Mouse (Mus musculus) hindbrain, embryonic 16.5 days (tissue): ENCODE data around the gene Rftn1. TPM values are rescaled to one million over a fixed set of nuclear protein-coding genes. Genes with fewer than 3 reads are reported as not detected.

Source experiments
- ATAC-seq: fragments of 200-750 bp; cut with Nextera tagmentation; 2 replicates; pipeline ENCODE4 v1.8.0; 2017; ENCODE audit warnings: moderate TSS enrichment, moderate library complexity
- H3K27ac ChIP-seq: fragments of 300-500 bp; sonication (generic); 2 replicates; pipeline ENCODE4 v1.5.1; 2014; ENCODE audit warnings: low read depth, mild to moderate bottlenecking, control low read depth, low read length, moderate library complexity
- H3K27me3 ChIP-seq: fragments of 300-500 bp; sonication (generic); replicated peaks from 2 replicates; pipeline ENCODE4 v1.6.1; 2014; ENCODE audit warnings: low read length; ENCODE audit not compliant: control insufficient read depth, insufficient read depth
- H3K36me3 ChIP-seq: fragments of 300-500 bp; sonication (generic); 2 replicates; pipeline ENCODE4 v1.6.1; 2014; ENCODE audit warnings: mild to moderate bottlenecking, low read length, moderate library complexity, mixed read lengths; ENCODE audit not compliant: control insufficient read depth, insufficient read depth
- H3K4me1 ChIP-seq: fragments of 300-500 bp; sonication (generic); 2 replicates; pipeline ENCODE4 v1.6.1; 2014; ENCODE audit warnings: low read depth, low read length; ENCODE audit not compliant: control insufficient read depth, insufficient read depth
- H3K4me2 ChIP-seq: fragments of 300-500 bp; sonication (generic); 2 replicates; pipeline ENCODE4 v1.6.1; 2014; ENCODE audit warnings: mild to moderate bottlenecking, low read length, control low read depth, moderate library complexity
- H3K4me3 ChIP-seq: fragments of 300-500 bp; sonication (generic); 2 replicates; pipeline ENCODE4 v1.5.1; 2014; ENCODE audit warnings: mild to moderate bottlenecking, low read length, control low read depth, moderate library complexity
- H3K9ac ChIP-seq: fragments of 300-500 bp; sonication (generic); 2 replicates; pipeline ENCODE4 v1.6.1; 2014; ENCODE audit warnings: low read depth, mild to moderate bottlenecking, control low read depth, low read length, moderate library complexity
- H3K9me3 ChIP-seq: fragments of 300-500 bp; sonication (generic); 2 replicates; pipeline ENCODE4 v1.6.1; 2014; ENCODE audit warnings: mild to moderate bottlenecking, low read length, moderate library complexity; ENCODE audit not compliant: control insufficient read depth
- WGBS: fragments of 180-500 bp; shearing (Covaris S2); extraction: QIAGEN DNeasy Blood & Tissue Kit; methylation state at CpG from one replicate; pipeline ENCODE4 v1.1.7; 2014; 5-methylcytosine and 5-hydroxymethylcytosine counted together
- polyA plus RNA-seq: library from polyadenylated mRNA; unstranded; fragments of >200 nt; fragmentation: Nextera tagmentation; extraction: Ambion mirVana; gene quantifications from 2 replicates; pipeline ENCODE4 v1.2.1, GENCODE M21; 2015

Gene Rftn1
- polyA plus RNA-seq, 1 experiment from 2014 or later: 21.1 TPM

GRCm38 (mm10) chr17:50149690-50150210, 40.7 kb downstream of the Rftn1 start:
- Histone ChIP-seq H3K36me3 (no peaks in the 10 kb centered on the region), H3K9me3 (no peaks in the 10 kb centered on the region), H3K4me3 (no peak overlapping the region), H3K4me2 (peak overlapping the region; percentile 34), H3K27ac (peak overlapping the region; percentile 76), H3K4me1 (peaks cover 12% of the 10 kb centered on the region), H3K27me3 (no peaks in the 10 kb centered on the region), H3K9ac (peak overlapping the region; percentile 44)
- ATAC-seq: peak; percentile 29; the same call in 1 of the 2 replicates
- WGBS: 52% methylated on average over 14 of the region's 14 CpGs

GRCm38 (mm10) chr17:50147831-50148587, 42.5 kb downstream of the Rftn1 start:
- H3K4me2 ChIP-seq: no peak overlapping the region
- H3K27me3 ChIP-seq: no peaks in the 10 kb centered on the region
- H3K36me3 ChIP-seq: no peaks in the 10 kb centered on the region
- H3K27ac ChIP-seq: no peak overlapping the region
- no peak overlapping the region for H3K4me3 ChIP-seq
- H3K9me3 ChIP-seq: no peaks in the 10 kb centered on the region
- H3K4me1 ChIP-seq: peaks cover 12% of the 10 kb centered on the region
- no peak overlapping the region for H3K9ac ChIP-seq
- ATAC-seq: no peak
- WGBS: 91% methylated on average over 12 of the region's 12 CpGs

GRCm38 (mm10) chr17:50143354-50143753, 47.1 kb downstream of the Rftn1 start:
- no peaks in the 10 kb centered on the region for H3K36me3 ChIP-seq
- H3K9me3 ChIP-seq: no peaks in the 10 kb centered on the region
- no peaks in the 10 kb centered on the region for H3K4me1 ChIP-seq
- no peak overlapping the region for H3K27ac ChIP-seq
- H3K9ac ChIP-seq: no peak overlapping the region
- H3K27me3 ChIP-seq: no peaks in the 10 kb centered on the region
- 87% methylated on average over 10 of the region's 10 CpGs for WGBS
- ATAC-seq: no peak
- no peak overlapping the region for H3K4me3 ChIP-seq
- no peak overlapping the region for H3K4me2 ChIP-seq

GRCm38 (mm10) chr17:50142553-50142952, 47.9 kb downstream of the Rftn1 start:
- no peaks in the 10 kb centered on the region for H3K36me3 ChIP-seq
- no peaks in the 10 kb centered on the region for H3K27me3 ChIP-seq
- no peaks in the 10 kb centered on the region for H3K4me1 ChIP-seq
- H3K4me3 ChIP-seq: no peak overlapping the region
- WGBS: 84% methylated on average over 8 of the region's 8 CpGs
- H3K4me2 ChIP-seq: no peak overlapping the region
- H3K27ac ChIP-seq: no peak overlapping the region
- ATAC-seq: no peak
- H3K9me3 ChIP-seq: no peaks in the 10 kb centered on the region
- no peak overlapping the region for H3K9ac ChIP-seq

GRCm38 (mm10) chr17:50142151-50142550, 48.3 kb downstream of the Rftn1 start:
- 90% methylated on average over 7 of the region's 7 CpGs for WGBS

GRCm38 (mm10) chr17:50136060-50136459, 54.4 kb downstream of the Rftn1 start:
- Histone ChIP-seq H3K9me3 (no peaks in the 10 kb centered on the region), H3K4me2 (no peak overlapping the region), H3K4me3 (no peak overlapping the region), H3K36me3 (no peaks in the 10 kb centered on the region), H3K4me1 (no peaks in the 10 kb centered on the region; the same call in 1 of the 2 replicates), H3K9ac (no peak overlapping the region), H3K27me3 (no peaks in the 10 kb centered on the region), H3K27ac (no peak overlapping the region)
- peak; percentile 64; the same call in 1 of the 2 replicates for ATAC-seq
- 81% methylated on average over 9 of the region's 9 CpGs for WGBS

More at GRCm38 (mm10) chr17:50142151-50142550, 48.3 kb downstream of the Rftn1 start:
- Histone ChIP-seq H3K4me2 (no peak overlapping the region), H3K4me3 (no peak overlapping the region), H3K4me1 (no peaks in the 10 kb centered on the region), H3K27ac (no peak overlapping the region), H3K36me3 (no peaks in the 10 kb centered on the region), H3K27me3 (no peaks in the 10 kb centered on the region), H3K9ac (no peak overlapping the region), H3K9me3 (no peaks in the 10 kb centered on the region)
- ATAC-seq: no peak

GRCm38 (mm10) chr17:50135466-50135865, 55.0 kb downstream of the Rftn1 start:
- H3K9ac ChIP-seq: no peak overlapping the region
- H3K36me3 ChIP-seq: no peaks in the 10 kb centered on the region
- ATAC-seq: no peak
- no peaks in the 10 kb centered on the region for H3K9me3 ChIP-seq
- no peaks in the 10 kb centered on the region; the same call in 1 of the 2 replicates for H3K4me1 ChIP-seq
- H3K4me2 ChIP-seq: no peak overlapping the region
- no peak overlapping the region for H3K4me3 ChIP-seq
- no peaks in the 10 kb centered on the region for H3K27me3 ChIP-seq
- H3K27ac ChIP-seq: no peak overlapping the region
- WGBS: 83% methylated on average over 10 of the region's 10 CpGs

GRCm38 (mm10) chr17:50131698-50132097, 58.8 kb downstream of the Rftn1 start:
- no peak overlapping the region for H3K9ac ChIP-seq
- H3K27ac ChIP-seq: no peak overlapping the region
- ATAC-seq: no peak
- no peak overlapping the region for H3K4me2 ChIP-seq
- no peak overlapping the region for H3K4me3 ChIP-seq
- WGBS: 64% methylated on average over 4 of the region's 4 CpGs
- H3K9me3 ChIP-seq: no peaks in the 10 kb centered on the region
- H3K36me3 ChIP-seq: no peaks in the 10 kb centered on the region
- H3K4me1 ChIP-seq: peaks cover 5% of the 10 kb centered on the region
- no peaks in the 10 kb centered on the region for H3K27me3 ChIP-seq

- WGBS: 77% methylated on average over 4 of the region's 4 CpGs
- no peak for ATAC-seq
Measured at GRCm38 (mm10) chr17:50130421-50130820, 60.1 kb downstream of the Rftn1 start.

More at GRCm38 (mm10) chr17:50130421-50130820, 60.1 kb downstream of the Rftn1 start:
- H3K27me3 ChIP-seq: no peaks in the 10 kb centered on the region
- no peaks in the 10 kb centered on the region for H3K9me3 ChIP-seq
- no peak overlapping the region for H3K27ac ChIP-seq
- H3K4me2 ChIP-seq: no peak overlapping the region
- no peak overlapping the region for H3K4me3 ChIP-seq
- peaks cover 5% of the 10 kb centered on the region for H3K4me1 ChIP-seq
- no peak overlapping the region for H3K9ac ChIP-seq
- H3K36me3 ChIP-seq: no peaks in the 10 kb centered on the region
